Mouse (Mus musculus): ENCODE data around the gene Klhl28. TPM values are rescaled to one million over a fixed set of nuclear protein-coding genes. Genes with fewer than 3 reads are reported as not detected.
A peak's percentile ranks its signal among the peaks of the same experiment; 100 is the strongest.

Klhl28 gene
- polyA plus RNA-seq (2014; fragmentation: Nextera tagmentation; extraction: Ambion mirVana): 38.0 and 39.7 TPM in 2 replicates

DNA sequence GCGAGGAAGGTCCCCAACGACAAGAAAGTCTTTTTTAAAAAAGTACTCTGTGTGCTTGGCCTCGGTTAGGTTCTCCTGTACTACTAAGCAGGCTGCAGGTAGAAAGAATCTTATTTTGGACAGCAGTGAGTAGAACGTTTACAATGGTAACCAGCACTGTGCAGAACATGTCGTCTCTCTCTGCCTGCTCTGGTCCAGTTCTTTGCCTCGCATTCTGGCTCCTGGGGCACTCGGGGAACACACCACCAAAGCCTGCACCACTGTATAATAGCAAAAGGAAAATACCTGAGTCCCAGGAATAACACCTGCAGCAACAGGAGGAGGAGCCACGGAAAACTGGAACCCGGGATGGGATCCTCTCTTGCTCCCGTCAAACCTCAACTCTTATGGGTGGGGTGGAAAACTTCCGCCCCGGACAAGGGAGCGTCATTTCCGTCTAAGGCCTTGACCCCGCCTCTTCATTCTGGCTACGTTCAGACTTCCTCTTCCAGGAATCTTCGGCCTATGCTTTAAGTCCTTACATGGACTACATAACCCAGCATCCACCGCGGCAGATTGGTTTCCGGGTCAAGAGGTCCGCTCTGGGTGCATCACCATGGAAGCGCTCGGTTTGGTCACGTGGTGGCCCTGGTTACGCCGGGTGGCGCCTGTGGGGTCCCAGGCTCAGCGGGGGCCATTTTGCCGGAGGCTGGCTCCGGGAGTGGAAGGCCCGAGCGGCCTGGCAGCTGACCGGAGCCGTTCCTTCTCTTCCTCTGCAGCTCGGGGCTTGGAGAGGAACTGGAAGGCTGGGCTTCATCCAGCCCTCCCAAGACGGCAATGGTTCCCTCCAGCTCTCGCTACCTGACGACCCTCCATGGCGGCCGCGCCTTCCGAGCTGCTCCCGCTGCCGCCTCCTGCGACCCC lies at the start of gene Klhl28, which contains the start of gene Togaram1:
TSS of gene Klhl28 (minus strand) at position 411 of the 903 bp plus-strand sequence.
TSS of gene Togaram1 (plus strand) at position 681 of the 903 bp plus-strand sequence.
- Histone ChIP-seq H3K27me3 (ENCODE audit: control insufficient read depth, insufficient read depth, low read length) (no peaks in the 10 kb centered on the region), H3K4me1 (ENCODE audit: control insufficient read depth, insufficient read depth, low read length) (peaks cover 21% of the 10 kb centered on the region), H3K36me3 (ENCODE audit: control insufficient read depth, insufficient read depth, low read length) (no peaks in the 10 kb centered on the region), H3K27ac (ENCODE audit: low read depth, low read length) (peak within 1 kb of the TSS; percentile 84), H3K4me3 (ENCODE audit: low read depth, low read length) (peak within 1 kb of the TSS; percentile 82), H3K4me2 (ENCODE audit: low read depth, low read length) (peak within 1 kb of the TSS; percentile 99), H3K9ac (replicated peaks; ENCODE audit: low read depth, low read length) (peak within 1 kb of the TSS; percentile 69), H3K9me3 (ENCODE audit: control insufficient read depth, low read length) (no peaks in the 10 kb centered on the region)
- ATAC-seq (ENCODE audit: low read depth): peak; percentile 99
- WGBS: under 1% methylated on average over 45 of the region's 45 CpGs

DNA sequence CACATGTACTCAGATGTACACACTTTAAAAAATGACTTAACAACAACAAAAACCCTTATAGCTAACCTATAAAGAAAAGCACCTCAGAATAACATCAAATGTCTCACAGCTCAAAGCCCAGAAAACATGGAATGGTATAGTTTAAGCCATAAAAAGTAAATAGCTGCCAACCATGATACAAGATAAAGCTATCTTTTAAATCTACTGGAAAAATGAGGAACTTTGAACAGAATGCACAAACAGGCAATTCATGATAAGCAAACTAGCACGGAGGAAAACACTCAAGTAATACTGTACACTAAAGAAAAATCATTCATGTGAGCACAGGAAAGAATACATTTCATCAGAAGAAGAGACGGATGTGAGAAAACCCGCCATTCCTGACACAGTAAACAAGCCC lies 42.4 kb upstream of the Klhl28 start:
- 93% methylated on average over 3 of the region's 3 CpGs for WGBS
- no peak for ATAC-seq (ENCODE audit: low read depth)
- no peak overlapping the region for H3K27ac ChIP-seq (ENCODE audit: low read depth, low read length)
- peaks cover 33% of the 10 kb centered on the region for H3K36me3 ChIP-seq (ENCODE audit: control insufficient read depth, insufficient read depth, low read length)
- no peak overlapping the region for H3K4me2 ChIP-seq (ENCODE audit: low read depth, low read length)
- H3K9me3 ChIP-seq (ENCODE audit: control insufficient read depth, low read length): no peaks in the 10 kb centered on the region
- no peak overlapping the region for H3K9ac ChIP-seq (replicated peaks; ENCODE audit: low read depth, low read length)
- no peak overlapping the region for H3K4me3 ChIP-seq (ENCODE audit: low read depth, low read length)
- no peaks in the 10 kb centered on the region for H3K4me1 ChIP-seq (ENCODE audit: control insufficient read depth, insufficient read depth, low read length)
- H3K27me3 ChIP-seq (ENCODE audit: control insufficient read depth, insufficient read depth, low read length): no peaks in the 10 kb centered on the region

DNA sequence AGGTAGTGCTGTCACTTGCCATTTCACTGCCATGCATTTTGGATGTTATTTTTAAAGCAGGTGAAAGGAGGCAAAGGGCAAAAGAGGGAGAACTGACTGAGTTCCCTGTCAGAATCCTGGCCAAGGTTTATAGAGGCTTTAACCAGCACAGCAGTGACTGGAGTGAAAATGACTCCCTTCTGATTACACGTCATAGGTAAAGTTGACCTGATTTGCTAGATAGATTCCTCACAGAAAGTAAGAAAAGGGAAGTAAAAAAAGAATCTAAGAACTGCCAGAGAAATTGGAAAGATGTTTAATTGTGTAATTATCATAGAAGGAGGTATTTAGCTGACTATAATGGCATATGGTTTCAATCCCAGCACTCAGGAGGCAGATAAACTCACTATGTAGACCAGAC lies 12.2 kb upstream of the Klhl28 start:
- Histone ChIP-seq H3K36me3 (ENCODE audit: control insufficient read depth, insufficient read depth, low read length) (0 out of 2 replicates have a peak, but pooled peaks cover 13% of the 10 kb centered on the region), H3K27me3 (ENCODE audit: control insufficient read depth, insufficient read depth, low read length) (no peaks in the 10 kb centered on the region), H3K4me3 (ENCODE audit: low read depth, low read length) (no peak overlapping the region), H3K27ac (ENCODE audit: low read depth, low read length) (no peak overlapping the region), H3K9ac (replicated peaks; ENCODE audit: low read depth, low read length) (no peak overlapping the region), H3K4me1 (ENCODE audit: control insufficient read depth, insufficient read depth, low read length) (no peaks in the 10 kb centered on the region), H3K9me3 (ENCODE audit: control insufficient read depth, low read length) (no peaks in the 10 kb centered on the region), H3K4me2 (ENCODE audit: low read depth, low read length) (no peak overlapping the region)
- 90% methylated on average over 1 of the region's 1 CpGs for WGBS
- ATAC-seq (ENCODE audit: low read depth): no peak

DNA sequence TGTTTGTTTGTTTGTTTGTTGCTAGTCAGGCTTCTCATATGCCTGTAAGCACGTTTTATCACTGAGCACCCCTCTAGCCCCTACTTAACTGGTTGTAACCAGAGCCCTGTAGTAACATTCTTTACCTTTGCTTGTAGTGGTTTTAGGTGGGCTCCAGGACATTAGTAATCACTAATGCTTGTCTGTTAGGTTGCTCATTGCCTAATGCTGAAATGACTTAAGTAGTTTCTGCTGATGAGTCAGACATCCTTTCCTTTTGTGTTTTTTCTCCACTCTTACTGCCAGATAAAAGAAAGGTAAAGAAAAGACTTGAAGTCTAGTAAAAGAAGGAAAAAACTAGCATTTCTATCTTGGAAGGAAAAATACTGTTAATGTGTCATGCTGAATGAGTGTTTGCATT lies 10.9 kb upstream of the Klhl28 start:
- ATAC-seq (ENCODE audit: low read depth): no peak
- 80% methylated on average over 1 of the region's 1 CpGs for WGBS
- H3K9me3 ChIP-seq (ENCODE audit: control insufficient read depth, low read length): no peaks in the 10 kb centered on the region
- no peak overlapping the region for H3K4me2 ChIP-seq (ENCODE audit: low read depth, low read length)
- 0 out of 2 replicates have a peak, but pooled peaks cover 13% of the 10 kb centered on the region for H3K36me3 ChIP-seq (ENCODE audit: control insufficient read depth, insufficient read depth, low read length)
- no peak overlapping the region for H3K27ac ChIP-seq (ENCODE audit: low read depth, low read length)
- no peak overlapping the region for H3K4me3 ChIP-seq (ENCODE audit: low read depth, low read length)
- H3K4me1 ChIP-seq (ENCODE audit: control insufficient read depth, insufficient read depth, low read length): peaks cover 11% of the 10 kb centered on the region
- no peaks in the 10 kb centered on the region for H3K27me3 ChIP-seq (ENCODE audit: control insufficient read depth, insufficient read depth, low read length)
- H3K9ac ChIP-seq (replicated peaks; ENCODE audit: low read depth, low read length): no peak overlapping the region

DNA sequence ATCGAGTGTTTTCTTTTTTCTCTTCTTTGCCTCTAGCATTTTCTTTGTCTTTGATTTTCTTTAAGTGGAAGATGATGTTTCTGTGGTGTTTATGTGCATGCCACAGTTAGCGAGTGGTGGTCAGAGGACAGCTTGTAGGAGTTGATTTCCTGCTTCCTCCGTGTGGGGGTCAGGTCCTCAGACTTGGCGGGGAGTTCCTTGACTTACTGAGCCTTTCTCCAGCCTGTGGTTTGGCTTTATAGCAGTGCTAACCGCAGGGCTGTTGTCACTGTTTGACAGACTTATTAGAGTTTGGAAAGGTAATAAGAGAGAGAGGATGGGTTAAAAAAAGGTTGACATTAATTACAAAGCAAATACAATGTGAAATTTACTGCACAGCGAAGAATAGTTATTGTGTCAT lies 10.2 kb upstream of the Klhl28 start:
- no peak overlapping the region for H3K4me2 ChIP-seq (ENCODE audit: low read depth, low read length)
- H3K36me3 ChIP-seq (ENCODE audit: control insufficient read depth, insufficient read depth, low read length): 0 out of 2 replicates have a peak, but pooled peaks cover 12% of the 10 kb centered on the region
- ATAC-seq (ENCODE audit: low read depth): no peak
- no peaks in the 10 kb centered on the region for H3K27me3 ChIP-seq (ENCODE audit: control insufficient read depth, insufficient read depth, low read length)
- H3K9me3 ChIP-seq (ENCODE audit: control insufficient read depth, low read length): no peaks in the 10 kb centered on the region
- peaks cover 17% of the 10 kb centered on the region for H3K4me1 ChIP-seq (ENCODE audit: control insufficient read depth, insufficient read depth, low read length)
- WGBS: 56% methylated on average over 6 of the region's 6 CpGs
- H3K27ac ChIP-seq (ENCODE audit: low read depth, low read length): no peak overlapping the region
- no peak overlapping the region for H3K9ac ChIP-seq (replicated peaks; ENCODE audit: low read depth, low read length)
- no peak overlapping the region for H3K4me3 ChIP-seq (ENCODE audit: low read depth, low read length)

DNA sequence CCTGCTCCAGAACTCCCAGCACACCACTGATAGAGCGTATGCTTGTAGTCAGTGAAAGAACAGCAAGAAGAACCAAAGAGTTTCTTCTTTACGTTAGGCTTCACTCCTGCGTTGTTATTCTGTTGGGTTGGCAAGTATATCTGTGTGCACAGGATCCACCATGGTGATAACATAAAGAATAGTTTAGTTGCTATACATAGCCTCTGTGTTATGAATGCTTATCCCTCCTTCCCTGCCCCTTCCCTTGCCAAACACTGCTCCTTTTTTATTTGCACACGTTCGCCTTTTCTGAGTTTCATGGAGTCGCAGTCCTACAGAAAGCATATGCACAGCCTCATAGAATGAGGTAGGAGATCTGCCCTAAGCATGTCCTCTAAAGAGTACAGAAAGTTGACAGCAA lies 6.7 kb upstream of the Klhl28 start:
- 78% methylated on average over 6 of the region's 6 CpGs for WGBS
- Histone ChIP-seq H3K27ac (ENCODE audit: low read depth, low read length) (no peak overlapping the region), H3K9me3 (ENCODE audit: control insufficient read depth, low read length) (no peaks in the 10 kb centered on the region), H3K9ac (replicated peaks; ENCODE audit: low read depth, low read length) (no peak overlapping the region), H3K36me3 (ENCODE audit: control insufficient read depth, insufficient read depth, low read length) (no peaks in the 10 kb centered on the region), H3K27me3 (ENCODE audit: control insufficient read depth, insufficient read depth, low read length) (no peaks in the 10 kb centered on the region), H3K4me2 (ENCODE audit: low read depth, low read length) (peak overlapping the region; percentile 12; the same call in 1 of the 2 replicates), H3K4me1 (ENCODE audit: control insufficient read depth, insufficient read depth, low read length) (peaks cover 29% of the 10 kb centered on the region), H3K4me3 (ENCODE audit: low read depth, low read length) (no peak overlapping the region)
- ATAC-seq (ENCODE audit: low read depth): no peak

DNA sequence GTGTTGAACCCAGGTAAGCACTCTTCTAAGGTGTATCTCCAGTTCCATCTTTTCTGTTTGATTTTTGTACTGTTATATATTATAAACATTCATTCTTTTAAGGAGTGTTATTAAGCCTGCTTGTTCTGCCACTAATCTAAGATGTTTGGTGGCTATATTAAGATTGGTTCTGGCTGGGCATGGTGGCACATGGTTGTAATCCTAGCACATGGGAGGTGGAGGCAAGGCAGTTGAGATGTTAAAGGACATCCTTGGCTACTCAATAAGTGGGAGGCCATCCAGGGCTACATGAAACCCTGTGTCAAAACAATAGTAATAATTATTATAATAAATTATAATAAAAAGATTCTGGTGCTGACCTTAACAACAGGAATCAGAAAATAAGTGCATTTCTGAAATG lies 6.1 kb upstream of the Klhl28 start:
- Histone ChIP-seq H3K36me3 (ENCODE audit: control insufficient read depth, insufficient read depth, low read length) (no peaks in the 10 kb centered on the region), H3K27me3 (ENCODE audit: control insufficient read depth, insufficient read depth, low read length) (no peaks in the 10 kb centered on the region), H3K9me3 (ENCODE audit: control insufficient read depth, low read length) (no peaks in the 10 kb centered on the region), H3K4me1 (ENCODE audit: control insufficient read depth, insufficient read depth, low read length) (peaks cover 33% of the 10 kb centered on the region), H3K4me2 (ENCODE audit: low read depth, low read length) (peak overlapping the region; percentile 26), H3K4me3 (ENCODE audit: low read depth, low read length) (no peak overlapping the region), H3K27ac (ENCODE audit: low read depth, low read length) (no peak overlapping the region), H3K9ac (replicated peaks; ENCODE audit: low read depth, low read length) (no peak overlapping the region)
- ATAC-seq (ENCODE audit: low read depth): no peak

DNA sequence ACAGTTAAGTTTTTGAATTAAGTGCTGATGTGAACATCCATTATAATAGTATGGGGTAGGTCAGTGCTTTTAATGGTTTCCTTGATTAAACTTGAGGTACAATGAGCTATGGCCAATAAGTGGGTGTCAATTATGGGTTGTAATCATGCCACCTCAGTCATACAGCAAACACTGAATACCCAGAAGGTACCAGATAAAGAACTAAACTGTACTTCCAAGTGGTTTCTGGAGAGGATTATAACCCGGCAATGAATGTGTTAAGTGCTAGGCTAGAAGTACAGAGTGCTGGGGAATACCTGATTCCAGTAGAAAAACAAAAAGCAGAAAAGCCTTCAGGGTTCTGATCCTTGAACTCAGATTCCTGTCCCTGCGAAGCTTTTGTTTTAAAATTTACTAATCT lies 2.7 kb upstream of the Klhl28 start:
- H3K4me1 ChIP-seq (ENCODE audit: control insufficient read depth, insufficient read depth, low read length): peaks cover 39% of the 10 kb centered on the region
- WGBS: 6% methylated on average over 2 of the region's 2 CpGs
- no peak for ATAC-seq (ENCODE audit: low read depth)

DNA sequence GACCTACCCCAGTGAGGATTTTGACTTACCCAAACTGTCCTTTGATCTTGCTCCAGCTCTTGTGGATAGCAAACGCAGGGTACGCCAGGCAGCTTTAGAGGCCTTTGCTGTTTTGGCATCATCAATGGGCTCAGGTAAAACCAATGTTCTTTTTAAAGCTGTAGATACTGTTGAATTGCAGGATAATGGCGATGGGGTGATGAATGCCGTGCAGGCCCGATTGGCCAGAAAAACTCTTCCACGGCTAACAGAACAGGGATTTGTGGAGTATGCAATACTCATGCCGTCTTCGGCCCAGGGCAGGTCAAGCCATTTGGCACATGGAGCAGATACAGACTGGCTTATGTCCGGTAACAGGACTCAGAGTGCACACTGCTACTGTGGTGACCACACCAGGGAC lies 2.1 kb upstream of the Klhl28 start:
- peaks cover 39% of the 10 kb centered on the region for H3K4me1 ChIP-seq (ENCODE audit: control insufficient read depth, insufficient read depth, low read length)
- WGBS: 3% methylated on average over 9 of the region's 9 CpGs
- peak overlapping the region; percentile 69; the same call in 1 of the 2 replicates for H3K9ac ChIP-seq (replicated peaks; ENCODE audit: low read depth, low read length)
- no peak overlapping the region for H3K27ac ChIP-seq (ENCODE audit: low read depth, low read length)
- no peak for ATAC-seq (ENCODE audit: low read depth)
- H3K36me3 ChIP-seq (ENCODE audit: control insufficient read depth, insufficient read depth, low read length): no peaks in the 10 kb centered on the region
- no peaks in the 10 kb centered on the region for H3K9me3 ChIP-seq (ENCODE audit: control insufficient read depth, low read length)
- no peaks in the 10 kb centered on the region for H3K27me3 ChIP-seq (ENCODE audit: control insufficient read depth, insufficient read depth, low read length)
- H3K4me3 ChIP-seq (ENCODE audit: low read depth, low read length): peak overlapping the region; percentile 82
- peak overlapping the region; percentile 99 for H3K4me2 ChIP-seq (ENCODE audit: low read depth, low read length)

More for the DNA sequence above, 2.7 kb upstream of the Klhl28 start:
- no peaks in the 10 kb centered on the region for H3K9me3 ChIP-seq (ENCODE audit: control insufficient read depth, low read length)
- H3K4me3 ChIP-seq (ENCODE audit: low read depth, low read length): peak overlapping the region; percentile 82
- no peak overlapping the region for H3K27ac ChIP-seq (ENCODE audit: low read depth, low read length)
- peak overlapping the region; percentile 99 for H3K4me2 ChIP-seq (ENCODE audit: low read depth, low read length)
- peak overlapping the region; percentile 69; the same call in 1 of the 2 replicates for H3K9ac ChIP-seq (replicated peaks; ENCODE audit: low read depth, low read length)
- no peaks in the 10 kb centered on the region for H3K36me3 ChIP-seq (ENCODE audit: control insufficient read depth, insufficient read depth, low read length)
- H3K27me3 ChIP-seq (ENCODE audit: control insufficient read depth, insufficient read depth, low read length): no peaks in the 10 kb centered on the region
